14 mouse cellular contexts compared by ENCODE assay signal in genomic region chr12:77195044-77195443, GRCm38 (mm10). TPM values are rescaled to one million over a fixed set of nuclear protein-coding genes. Genes with fewer than 3 reads are reported as not detected.
A peak's percentile ranks its signal among the peaks of the same experiment; 100 is the strongest.
DNase-seq lines count a peak whose midpoint lies in the region; ATAC-seq and TF ChIP-seq lines count a peak whose summit lies in the region.
"Had no signal": no experiment of that assay in that cellular context is flagged by ENCODE, and none has a peak within 500 bp of the region (broad histone marks: within the 10 kb centered on the region; RNA-seq: fewer than 3 reads in every experiment).

No protein-coding gene starts in this region.

- H3K36me3 ChIP-seq in embryonic facial prominence, embryonic 14.5 days (ENCODE audit: control insufficient read depth, insufficient read depth, low read length), result no peaks in the 10 kb centered on the region
- H3K36me3 ChIP-seq in embryonic facial prominence, embryonic 10.5 days (replicated peaks), result no peaks in the 10 kb centered on the region
- no peaks in the 10 kb centered on the region for H3K36me3 ChIP-seq in small intestine, adult 2 months (ENCODE audit: control insufficient read depth, insufficient read depth, low read length)
- H3K36me3 ChIP-seq in heart, embryonic 12.5 days, result no peaks in the 10 kb centered on the region
- H3K36me3 ChIP-seq in heart, embryonic 11.5 days (ENCODE audit: control insufficient read depth, insufficient read depth, low read length), result no peaks in the 10 kb centered on the region

- no peak for TF ChIP-seq CTCF in small intestine, adult 2 months (IDR thresholded peaks at IDR 0.05; ENCODE audit: extremely low read depth, insufficient read length, insufficient replicate concordance, low read depth, low read length)

- H3K4me3 ChIP-seq in embryonic facial prominence, embryonic 14.5 days (ENCODE audit: low read depth, low read length), result no peak overlapping the region
- no peak overlapping the region for H3K4me3 ChIP-seq in embryonic facial prominence, embryonic 10.5 days
- no peak overlapping the region for H3K4me3 ChIP-seq in small intestine, adult 2 months (ENCODE audit: low read depth, low read length)
- no peak overlapping the region for H3K4me3 ChIP-seq in heart, embryonic 12.5 days
- H3K4me3 ChIP-seq in heart, embryonic 11.5 days (ENCODE audit: low read depth, low read length), result no peak overlapping the region

- H3K27ac ChIP-seq in embryonic facial prominence, embryonic 14.5 days (replicated peaks; ENCODE audit: low read depth, low read length), result no peak overlapping the region
- no peak overlapping the region for H3K27ac ChIP-seq in embryonic facial prominence, embryonic 10.5 days (replicated peaks)
- peak overlapping the region; percentile 31 for H3K27ac ChIP-seq in small intestine, adult 2 months (ENCODE audit: insufficient read depth, low read depth, low read length)
- H3K27ac ChIP-seq in heart, embryonic 12.5 days (ENCODE audit: poor library complexity, severe bottlenecking), result no peak overlapping the region
- H3K27ac ChIP-seq in heart, embryonic 11.5 days (ENCODE audit: low read depth, low read length), result no peak overlapping the region

- WGBS in embryonic facial prominence, embryonic 14.5 days, result 72% methylated on average over 2 of the region's 2 CpGs
- WGBS in embryonic facial prominence, embryonic 10.5 days, result 73% methylated on average over 2 of the region's 2 CpGs
- 20% methylated on average over 2 of the region's 2 CpGs for whole genome bisulfite sequencing in small intestine, adult 2 months
- 71% methylated on average over 2 of the region's 2 CpGs for WGBS in heart, embryonic 12.5 days
- 68% methylated on average over 2 of the region's 2 CpGs for WGBS in heart, embryonic 11.5 days (ENCODE audit: insufficient replicate concordance)

- H3K27me3 ChIP-seq in embryonic facial prominence, embryonic 14.5 days (replicated peaks; ENCODE audit: control insufficient read depth, insufficient read depth, low read length), result no peaks in the 10 kb centered on the region
- H3K27me3 ChIP-seq in embryonic facial prominence, embryonic 10.5 days (replicated peaks; ENCODE audit: low read depth, poor library complexity, severe bottlenecking), result no peaks in the 10 kb centered on the region
- H3K27me3 ChIP-seq in small intestine, adult 2 months (ENCODE audit: control insufficient read depth, insufficient read depth, low read length), result no peaks in the 10 kb centered on the region
- H3K27me3 ChIP-seq in heart, embryonic 12.5 days (replicated peaks), result no peaks in the 10 kb centered on the region
- no peaks in the 10 kb centered on the region for H3K27me3 ChIP-seq in heart, embryonic 11.5 days (ENCODE audit: control insufficient read depth, insufficient read depth, low read length)

- H3K9me3 ChIP-seq in embryonic facial prominence, embryonic 14.5 days (ENCODE audit: control insufficient read depth, low read length), result no peaks in the 10 kb centered on the region
- no peaks in the 10 kb centered on the region for H3K9me3 ChIP-seq in embryonic facial prominence, embryonic 10.5 days
- 0 out of 2 replicates have a peak, but pooled peaks cover 4% of the 10 kb centered on the region for H3K9me3 ChIP-seq in heart, embryonic 12.5 days (replicated peaks)
- H3K9me3 ChIP-seq in heart, embryonic 11.5 days (replicated peaks; ENCODE audit: control insufficient read depth, low read length), result peaks cover 3% of the 10 kb centered on the region; the same call in 1 of the 2 replicates

- H3K4me2 ChIP-seq in embryonic facial prominence, embryonic 14.5 days (ENCODE audit: low read depth, low read length), result no peak overlapping the region
- H3K4me2 ChIP-seq in heart, embryonic 12.5 days, result no peak overlapping the region
- H3K4me2 ChIP-seq in heart, embryonic 11.5 days, result no peak overlapping the region

- no peak for TF ChIP-seq POLR2A in small intestine, adult 2 months (IDR thresholded peaks at IDR 0.05; ENCODE audit: low read depth, low read length)

- ATAC-seq in embryonic facial prominence, embryonic 14.5 days (ENCODE audit: low read depth), result peak; percentile 53; the same call in 1 of the 2 replicates
- ATAC-seq in heart, embryonic 12.5 days (ENCODE audit: insufficient number of reproducible peaks, low FRiP score), result no peak
- ATAC-seq in heart, embryonic 11.5 days (replicated peaks; ENCODE audit: insufficient number of reproducible peaks, low FRiP score, low TSS enrichment), result no peak

- H3K9ac ChIP-seq in embryonic facial prominence, embryonic 14.5 days (ENCODE audit: low read depth, low read length), result no peak overlapping the region
- no peak overlapping the region for H3K9ac ChIP-seq in heart, embryonic 12.5 days
- no peak overlapping the region for H3K9ac ChIP-seq in heart, embryonic 11.5 days (ENCODE audit: low read depth, low read length)

- H3K4me1 ChIP-seq in embryonic facial prominence, embryonic 14.5 days (ENCODE audit: control insufficient read depth, insufficient read depth, low read length), result no peaks in the 10 kb centered on the region
- peaks cover 6% of the 10 kb centered on the region; the same call in 1 of the 2 replicates for H3K4me1 ChIP-seq in embryonic facial prominence, embryonic 10.5 days
- peaks cover 48% of the 10 kb centered on the region for H3K4me1 ChIP-seq in small intestine, adult 2 months (ENCODE audit: control insufficient read depth, insufficient read depth, insufficient read length, low read length)
- H3K4me1 ChIP-seq in heart, embryonic 12.5 days (replicated peaks), result peaks cover 7% of the 10 kb centered on the region
- peaks cover 4% of the 10 kb centered on the region; the same call in 1 of the 2 replicates for H3K4me1 ChIP-seq in heart, embryonic 11.5 days (ENCODE audit: control insufficient read depth, insufficient read depth, low read length)

- peak; percentile 30 for DNase-seq in embryonic facial prominence, embryonic 14.5 days (ENCODE audit: low spot score)
- DNase-seq in embryonic facial prominence, embryonic 10.5 days (ENCODE audit: low spot score), result no peak
- DNase-seq in 416B (ENCODE audit: low read depth), result peak; percentile 41
- DNase-seq in induced T-regulatory cell, adult 2 months (ENCODE audit: low read depth), result peak; percentile 41
- no peak for DNase-seq in gastrocnemius, adult 8-10 months (ENCODE audit: low spot score in 2 of 2)
- DNase-seq: adrenal gland, postnatal 36 days; cerebellum, adult 8-10 months; gastrocnemius, postnatal 10 days; heart, adult 18-20 months; kidney, postnatal 14 days; thymus, adult 2 months had no signal

RNA-seq across cellular contexts. Expression of gene Fut8, which starts 42.9 kb away (rescaled TPM):
- 28.8 and 31.4 TPM in 2 replicates for polyA plus RNA-seq in embryonic facial prominence, embryonic 14.5 days (2014; fragmentation: Nextera tagmentation; extraction: Ambion mirVana)
- polyA plus RNA-seq in embryonic facial prominence, embryonic 10.5 days (2016; fragmentation: Nextera tagmentation; extraction: Ambion mirVana), result 24.6 and 26.0 TPM in 2 replicates
- polyA plus RNA-seq in small intestine, adult 2 months (2012; rRNA removed), result 5.9 and 10.9 TPM in 2 replicates
- 21.0 and 21.3 TPM in 2 replicates for polyA plus RNA-seq in heart, embryonic 12.5 days (2016; fragmentation: Nextera tagmentation; extraction: Ambion mirVana)
- polyA plus RNA-seq in heart, embryonic 11.5 days (2014; fragmentation: Nextera tagmentation; extraction: Ambion mirVana), result 17.1 and 18.6 TPM in 2 replicates
- 10 to 100 TPM; 16.9 to 22.7 (median 18.7) TPM for total RNA-seq in gastrocnemius, adult 8-10 months (2022)

Comparison
In these comparisons a context has a peak if more than half of its experiments do, and no peak if none do; other contexts are left out.
1. DNase-seq: peak in embryonic facial prominence, embryonic 14.5 days (single experiment), 416B (single experiment) and induced T-regulatory cell, adult 2 months (single experiment); none in embryonic facial prominence, embryonic 10.5 days (single experiment) and gastrocnemius, adult 8-10 months (0 of 2).